Mouse (Mus musculus): ENCODE data around the gene Xpo4.
"Not testable (repeated sequence)": the region's sequence is repeated elsewhere in the genome, so short reads cannot be mapped to it uniquely, and the experiment has no call there.

Gene Xpo4

DNA sequence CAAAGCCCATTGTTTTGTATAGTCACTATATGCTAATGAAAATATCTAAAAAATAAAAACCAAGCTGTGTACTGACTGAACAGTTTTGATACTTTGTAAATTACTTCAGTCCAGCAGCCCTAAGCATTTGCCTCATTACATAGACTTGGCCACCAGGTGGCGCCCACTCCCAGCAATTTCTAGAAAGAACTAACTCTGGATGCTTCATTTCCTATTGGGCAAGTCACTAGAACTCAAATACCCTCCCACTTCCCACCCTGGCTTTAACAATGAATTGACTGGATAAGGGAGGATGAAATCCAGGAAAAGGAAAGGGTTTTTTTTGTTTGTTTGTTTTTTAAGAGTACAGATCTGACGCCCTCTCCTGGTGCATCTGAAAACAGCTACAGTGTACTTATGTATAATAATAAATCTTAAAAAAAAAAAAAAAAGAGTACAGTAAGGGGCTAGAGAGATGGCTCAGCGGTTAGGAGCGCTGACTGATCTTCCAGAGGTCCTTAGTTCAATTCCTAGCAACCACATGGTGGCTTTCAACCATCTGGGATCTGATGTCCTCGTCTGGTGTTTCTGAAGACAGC is 14.8 kb upstream of the Xpo4 start:
- peak; percentile 94 for DNase-seq

DNA sequence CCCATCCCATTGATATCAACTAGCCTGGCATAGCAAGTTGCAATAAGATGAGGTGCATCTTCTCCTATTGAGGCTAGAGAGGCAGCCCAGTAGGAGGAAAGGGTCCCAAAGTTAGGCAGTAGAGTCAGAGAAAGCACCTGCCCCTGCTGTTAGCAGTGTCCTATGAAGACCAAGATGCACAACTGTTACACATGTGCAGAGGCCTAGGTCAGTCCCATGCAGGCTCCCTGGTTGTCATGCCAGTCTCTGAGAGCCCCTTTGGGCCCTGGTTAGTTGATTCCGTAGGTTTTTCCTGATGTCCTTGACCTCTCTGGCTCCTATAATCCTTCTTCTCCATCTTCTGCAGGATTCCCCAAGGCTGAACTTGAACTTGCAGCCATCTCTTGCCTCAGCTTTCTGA is 14.3 kb upstream of the Xpo4 start:
- DNase-seq, result peak; percentile 73

DNA sequence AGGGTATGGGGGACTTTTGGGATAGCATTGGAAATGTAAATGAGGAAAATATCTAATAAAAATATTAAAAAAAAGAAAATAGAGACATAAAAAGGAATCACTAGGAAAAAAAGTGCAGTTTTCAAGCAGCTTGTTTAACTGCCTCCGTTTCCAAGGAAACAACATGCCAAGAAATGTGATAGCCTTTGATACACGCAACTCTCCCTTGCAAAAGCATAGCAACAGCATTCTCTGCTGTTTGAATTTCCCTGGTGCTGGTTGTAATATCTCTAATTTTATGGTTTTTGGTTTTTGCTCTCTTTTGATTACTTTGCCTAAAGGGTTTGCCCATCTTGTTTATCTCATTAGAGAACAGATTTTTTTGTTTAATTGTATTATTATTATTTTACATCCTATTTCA is 10.3 kb upstream of the Xpo4 start:
- DNase-seq, result no peak

GRCm38 (mm10) chr14:57665628-57665950 is 359 bp upstream of the Xpo4 start:
- no peak for DNase-seq

DNA sequence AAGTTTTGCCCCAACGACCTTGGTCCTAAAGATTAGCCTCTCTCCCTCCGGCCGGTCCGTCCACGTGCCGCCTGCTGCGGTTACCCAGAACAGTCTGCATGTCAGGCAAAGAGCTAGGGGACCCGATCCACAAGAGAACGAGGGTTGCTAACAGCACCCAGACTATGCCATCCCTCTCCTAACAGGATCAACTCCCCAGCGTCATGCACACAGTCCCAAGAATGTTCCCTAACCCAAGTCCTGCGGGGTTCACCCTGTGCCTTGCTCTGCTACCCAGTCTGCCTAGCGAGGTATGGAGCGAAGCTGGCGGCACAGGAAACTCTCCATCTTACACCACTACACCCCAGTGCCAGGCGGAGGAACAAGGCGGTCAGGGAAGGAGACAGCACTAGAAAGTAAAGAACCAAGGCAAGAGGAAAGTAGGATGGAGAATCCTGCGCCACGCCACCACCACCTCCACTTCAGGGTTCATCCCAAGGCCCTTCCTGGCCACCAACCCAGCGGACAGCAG is 864 bp downstream of the Xpo4 start:
- DNase-seq, result peak; percentile 89

GRCm38 (mm10) chr14:57663630-57664029 is 1.6 kb downstream of the Xpo4 start:
- no peak for DNase-seq

- DNase-seq, result no peak
Observed at GRCm38 (mm10) chr14:57658301-57658700, 6.9 kb downstream of the Xpo4 start.

DNA sequence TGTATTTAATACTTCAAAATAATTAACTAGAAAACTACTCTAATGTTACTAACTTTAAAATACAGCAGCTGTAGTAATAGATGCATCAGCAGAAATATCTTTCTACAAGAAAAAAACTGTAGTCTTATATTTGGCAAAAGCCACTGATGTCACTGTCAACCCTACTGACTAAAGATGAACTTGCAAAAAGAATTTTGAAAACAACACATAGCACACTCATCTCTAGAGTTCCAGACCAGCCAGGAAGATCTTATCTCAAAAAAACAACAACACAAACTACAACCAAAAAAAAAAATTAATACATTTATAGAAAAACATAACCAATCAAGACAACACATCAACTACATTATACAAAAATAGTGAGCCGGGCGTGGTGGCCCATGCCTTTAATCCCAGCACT is 7.7 kb downstream of the Xpo4 start:
- DNase-seq, result no peak

GRCm38 (mm10) chr14:57656519-57656918 is 8.7 kb downstream of the Xpo4 start:
- not testable (repeated sequence) for DNase-seq

DNA sequence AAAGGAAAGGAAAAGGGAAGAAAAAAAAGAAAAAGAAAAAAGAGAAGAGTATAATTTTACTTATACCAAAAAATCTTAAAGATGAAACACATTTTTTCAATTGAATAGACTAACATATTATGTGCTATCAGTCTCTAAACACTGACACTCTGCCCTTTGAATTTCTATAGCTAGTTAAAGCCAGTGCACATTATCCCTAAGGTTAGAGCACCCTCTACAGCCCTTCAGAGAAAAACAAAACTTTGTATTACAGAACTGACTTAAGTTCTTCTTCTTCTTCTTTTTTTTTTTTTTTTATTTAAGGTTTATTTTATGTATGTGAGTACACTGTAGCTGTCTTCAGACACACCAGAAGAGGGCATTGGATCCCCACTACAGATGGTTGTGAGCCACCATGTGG is 15.7 kb downstream of the Xpo4 start:
- DNase-seq, result no peak

DNA sequence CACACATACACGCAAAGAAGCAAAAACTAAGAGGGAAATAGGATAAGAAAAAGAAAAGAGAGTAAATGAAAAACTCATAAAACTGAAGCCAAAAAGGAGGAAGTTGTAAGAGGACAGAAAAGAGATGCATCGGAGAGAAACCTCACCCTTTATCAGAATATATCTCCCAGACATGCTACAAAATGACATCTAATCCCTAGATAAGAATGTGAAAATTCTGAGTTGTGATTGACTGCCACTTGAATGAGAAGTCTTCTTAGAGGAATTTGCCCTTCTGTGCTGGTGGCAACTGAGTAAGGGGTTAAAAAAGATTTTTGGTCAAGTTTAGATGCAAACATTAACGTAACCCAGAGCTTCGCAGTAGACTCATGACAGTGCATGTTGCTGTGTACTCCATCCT is 19.1 kb downstream of the Xpo4 start:
- DNase-seq, result no peak

GRCm38 (mm10) chr14:57639153-57639552 is 26.1 kb downstream of the Xpo4 start:
- DNase-seq, result peak; percentile 90

DNA sequence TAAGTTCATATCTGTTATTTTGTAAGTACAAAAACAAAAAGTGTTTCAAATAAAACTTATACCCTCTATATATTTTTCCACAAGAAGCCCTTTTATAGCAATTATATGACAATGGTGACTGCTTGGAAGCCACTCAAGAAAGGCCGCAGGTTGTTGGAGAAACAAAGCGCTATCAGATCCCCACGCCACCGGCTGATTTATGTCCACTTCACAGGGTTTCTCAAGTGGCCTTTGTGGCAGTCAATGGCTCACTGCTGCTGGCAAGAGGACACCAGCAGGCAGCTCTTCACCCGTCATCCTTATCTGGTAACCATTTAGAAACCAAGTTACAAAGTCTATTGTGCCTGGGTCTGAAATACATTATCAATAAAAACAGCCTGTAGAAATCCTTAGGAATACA is 31.1 kb downstream of the Xpo4 start:
- no peak for DNase-seq

GRCm38 (mm10) chr14:57629595-57629994 is 35.6 kb downstream of the Xpo4 start:
- peak; percentile 88 for DNase-seq

GRCm38 (mm10) chr14:57622934-57623333 is 42.3 kb downstream of the Xpo4 start:
- no peak for DNase-seq

- DNase-seq, result no peak
Observed at GRCm38 (mm10) chr14:57621699-57622098, 43.5 kb downstream of the Xpo4 start.

GRCm38 (mm10) chr14:57620598-57621236 is 44.5 kb downstream of the Xpo4 start:
- no peak for DNase-seq

- DNase-seq, result peak; percentile 91
Observed at GRCm38 (mm10) chr14:57619487-57619886, 45.7 kb downstream of the Xpo4 start.

GRCm38 (mm10) chr14:57617675-57618074 is 47.6 kb downstream of the Xpo4 start:
- no peak for DNase-seq

GRCm38 (mm10) chr14:57616339-57616965 is 48.8 kb downstream of the Xpo4 start:
- no peak for DNase-seq

- DNase-seq, result no peak
Observed at GRCm38 (mm10) chr14:57615828-57616227, 49.4 kb downstream of the Xpo4 start.

GRCm38 (mm10) chr14:57611034-57611433 is 54.2 kb downstream of the Xpo4 start:
- DNase-seq, result no peak

GRCm38 (mm10) chr14:57609816-57610329 is 55.4 kb downstream of the Xpo4 start:
- DNase-seq, result no peak

GRCm38 (mm10) chr14:57607500-57607899 is 57.7 kb downstream of the Xpo4 start:
- peak; percentile 99 for DNase-seq
